Mouse (Mus musculus) midbrain, embryonic 11.5 days (tissue): ENCODE data around the gene Catsper1. TPM values are rescaled to one million over a fixed set of nuclear protein-coding genes. Genes with fewer than 3 reads are reported as not detected.

Experiments used
- ATAC-seq: fragments of 200-750 bp; cut with Nextera tagmentation; 2 replicates; pipeline ENCODE4 v1.8.0; 2017; ENCODE audit warnings: moderate TSS enrichment, moderate library complexity; ENCODE audit not compliant: low FRiP score
- DNase-seq: peaks from one replicate; pipeline ENCODE4 v3.0.0; 2015; ENCODE audit warnings: low spot score; ENCODE audit errors: missing footprints
- H3K27ac ChIP-seq: fragments of 300-500 bp; sonication (generic); 2 replicates; pipeline ENCODE4 v1.5.1; 2014; ENCODE audit warnings: low read depth, low read length
- H3K27me3 ChIP-seq: fragments of 300-500 bp; sonication (generic); 2 replicates; pipeline ENCODE4 v1.6.1; 2014; ENCODE audit warnings: mild to moderate bottlenecking, low read length, moderate library complexity, mixed read lengths; ENCODE audit not compliant: control insufficient read depth, insufficient read depth
- H3K36me3 ChIP-seq: fragments of 300-500 bp; sonication (generic); 2 replicates; pipeline ENCODE4 v1.6.1; 2014; ENCODE audit warnings: mild to moderate bottlenecking, low read length, moderate library complexity, mixed read lengths; ENCODE audit not compliant: control insufficient read depth, insufficient read depth
- H3K4me1 ChIP-seq: fragments of 300-500 bp; sonication (generic); 2 replicates; pipeline ENCODE4 v1.6.1; 2014; ENCODE audit warnings: low read length; ENCODE audit not compliant: control insufficient read depth, insufficient read depth
- H3K4me2 ChIP-seq: fragments of 300-500 bp; sonication (generic); 2 replicates; pipeline ENCODE4 v1.6.1; 2014; ENCODE audit warnings: mild to moderate bottlenecking, moderate library complexity
- H3K4me3 ChIP-seq: fragments of 300-500 bp; sonication (generic); 2 replicates; pipeline ENCODE4 v1.5.1; 2014; ENCODE audit warnings: low read depth, low read length
- H3K9ac ChIP-seq: fragments of 300-500 bp; sonication (generic); 2 replicates; pipeline ENCODE4 v1.6.1; 2014; ENCODE audit warnings: low read length
- H3K9me3 ChIP-seq: fragments of 300-500 bp; sonication (generic); 2 replicates; pipeline ENCODE4 v1.6.1; 2016; ENCODE audit warnings: low read length; ENCODE audit not compliant: control insufficient read depth
- WGBS: fragments of 180-500 bp; shearing (Covaris S2); extraction: QIAGEN DNeasy Blood & Tissue Kit; methylation state at CpG from one replicate; pipeline ENCODE4 v1.1.7; 2014; 5-methylcytosine and 5-hydroxymethylcytosine counted together
- polyA plus RNA-seq: library from polyadenylated mRNA; unstranded; fragments of >200 nt; fragmentation: Nextera tagmentation; extraction: Ambion mirVana; gene quantifications from 2 replicates; pipeline ENCODE4 v1.2.1, GENCODE M21; 2014

Catsper1 gene
- polyA plus RNA-seq, 1 experiment from 2014 or later: not detected

DNA sequence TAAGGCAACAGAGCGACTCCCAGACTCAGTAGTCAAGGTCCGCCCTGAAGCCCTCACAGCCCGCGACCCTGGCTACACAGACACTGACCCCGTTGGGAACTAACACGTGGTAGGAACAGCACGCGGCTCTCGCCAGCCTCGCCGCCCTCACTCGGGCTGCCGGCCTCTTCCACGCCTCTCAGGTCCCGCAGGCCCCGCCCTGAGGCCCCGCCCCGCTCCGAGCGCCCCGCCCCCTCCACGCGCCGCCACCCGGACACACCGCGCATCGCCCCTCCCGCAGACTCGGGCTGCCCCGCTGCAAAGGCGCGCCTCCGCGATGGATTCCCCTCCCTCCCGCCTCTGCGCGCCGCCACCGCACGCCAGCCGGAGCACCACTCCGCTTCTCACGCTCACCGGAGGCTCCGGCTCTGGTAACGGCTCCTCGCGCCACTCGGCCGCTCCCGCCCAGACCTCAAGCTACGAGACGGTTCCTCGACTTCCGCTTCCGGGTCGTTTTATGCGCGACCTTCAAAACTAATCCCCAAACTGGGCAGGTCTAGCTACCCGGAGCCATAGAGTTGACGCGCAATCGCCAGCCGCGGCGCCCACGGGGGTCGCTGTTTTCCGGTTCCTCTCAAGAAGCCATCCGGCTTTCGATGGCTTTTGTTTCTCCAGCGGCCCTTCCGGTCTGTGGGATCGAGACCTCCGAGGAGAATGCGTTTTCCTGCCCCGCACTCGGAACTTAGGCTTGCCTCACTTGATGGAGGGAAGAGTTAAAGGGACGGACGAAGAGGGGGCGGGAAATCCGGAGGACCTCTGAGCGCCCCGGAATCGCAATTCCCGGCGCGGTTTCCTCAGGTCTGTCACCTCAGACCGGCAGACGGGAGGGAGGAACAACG lies 30.9 kb downstream of the Catsper1 start, which contains the start of gene Eif1ad:
Gene Eif1ad (plus strand): TSS at position 567 of the 878 bp plus-strand sequence.
- DNase-seq (peak; percentile 100), ATAC-seq (peak; percentile 96)
- Histone ChIP-seq H3K9me3 (no peaks in the 10 kb centered on the region), H3K27me3 (no peaks in the 10 kb centered on the region), H3K4me2 (peak within 1 kb of the TSS; percentile 86), H3K27ac (peak within 1 kb of the TSS; percentile 69), H3K4me3 (peak within 1 kb of the TSS; percentile 93), H3K9ac (peak within 1 kb of the TSS; percentile 76), H3K4me1 (peaks cover 15% of the 10 kb centered on the region), H3K36me3 (peaks cover 20% of the 10 kb centered on the region; the same call in 1 of the 2 replicates)
- under 1% methylated on average over 87 of the region's 92 CpGs for WGBS

DNA sequence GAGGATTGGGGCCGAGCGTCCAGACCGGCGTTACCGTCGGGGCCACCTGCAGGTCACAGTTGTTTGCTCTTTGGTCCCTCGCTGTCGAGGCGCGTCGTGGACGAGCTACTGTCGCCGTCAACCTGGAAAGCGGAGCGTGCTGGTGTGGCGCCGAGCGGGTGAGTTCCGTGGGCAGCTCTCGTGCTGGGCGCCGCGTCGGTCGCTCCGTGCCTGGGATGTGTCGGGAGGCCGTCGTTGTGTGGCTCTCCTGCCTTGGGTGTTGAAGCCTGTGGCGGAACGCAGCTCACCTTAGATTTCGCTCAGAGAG lies 31.5 kb downstream of the Catsper1 start, which contains the start of gene Banf1:
Gene Banf1 (minus strand): TSS at position 116 of the 307 bp plus-strand sequence.
- Histone ChIP-seq H3K9me3 (no peaks in the 10 kb centered on the region), H3K27me3 (no peaks in the 10 kb centered on the region), H3K27ac (peak within 1 kb of the TSS; percentile 69), H3K4me3 (peak within 1 kb of the TSS; percentile 93), H3K4me2 (peak within 1 kb of the TSS; percentile 86), H3K4me1 (peaks cover 15% of the 10 kb centered on the region), H3K9ac (peak within 1 kb of the TSS; percentile 76), H3K36me3 (peaks cover 26% of the 10 kb centered on the region)
- under 1% methylated on average over 33 of the region's 33 CpGs for WGBS
- no peak for ATAC-seq
- no peak for DNase-seq

DNA sequence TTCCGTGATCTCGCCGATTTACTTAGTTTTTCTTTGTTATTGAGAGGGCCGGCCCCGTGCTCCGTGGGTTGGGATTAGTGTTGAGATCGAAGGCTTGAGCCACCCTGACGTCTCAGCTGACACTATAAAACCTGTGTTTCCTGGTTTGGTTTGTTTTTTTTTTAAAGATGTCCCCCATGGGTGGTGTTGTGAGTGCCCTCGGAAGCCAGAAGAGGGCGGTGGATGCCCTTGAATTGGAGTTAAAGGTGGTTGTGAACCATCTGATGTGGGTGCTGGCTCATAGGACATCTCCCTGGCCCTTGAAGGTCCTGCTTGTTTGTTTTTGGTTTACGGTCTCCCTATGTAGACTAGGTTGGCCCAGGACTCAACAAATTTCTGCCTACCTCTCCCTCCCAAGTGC lies 31.9 kb downstream of the Catsper1 start:
- H3K36me3 ChIP-seq: peaks cover 29% of the 10 kb centered on the region
- peak overlapping the region; percentile 86 for H3K4me2 ChIP-seq
- ATAC-seq: no peak
- H3K27ac ChIP-seq: peak overlapping the region; percentile 69; the same call in 1 of the 2 replicates
- no peaks in the 10 kb centered on the region for H3K9me3 ChIP-seq
- peak overlapping the region; percentile 93 for H3K4me3 ChIP-seq
- H3K27me3 ChIP-seq: no peaks in the 10 kb centered on the region
- H3K9ac ChIP-seq: peak overlapping the region; percentile 76
- DNase-seq: no peak
- peaks cover 15% of the 10 kb centered on the region for H3K4me1 ChIP-seq
- WGBS: 12% methylated on average over 11 of the region's 11 CpGs

DNA sequence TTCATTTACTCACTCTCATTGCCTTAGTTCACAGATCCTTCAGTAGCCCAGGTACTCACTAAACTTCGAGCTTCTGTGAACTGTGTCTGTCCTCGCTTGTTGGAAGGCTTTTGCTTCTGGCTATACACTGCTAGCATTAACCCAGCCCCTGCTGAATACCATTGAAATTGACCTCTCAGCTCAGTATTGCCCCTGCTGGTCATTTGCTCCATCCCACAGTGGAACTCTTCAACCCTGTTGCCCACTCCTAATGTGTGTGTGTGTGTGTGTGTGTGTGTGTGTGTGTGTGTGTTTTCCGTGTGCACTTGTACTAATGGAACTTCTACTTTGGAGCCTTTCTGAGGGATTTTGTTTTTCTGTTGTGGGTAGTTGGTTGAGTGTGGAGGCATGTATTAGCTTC lies 35.4 kb downstream of the Catsper1 start:
- 91% methylated on average over 3 of the region's 3 CpGs for WGBS

DNA sequence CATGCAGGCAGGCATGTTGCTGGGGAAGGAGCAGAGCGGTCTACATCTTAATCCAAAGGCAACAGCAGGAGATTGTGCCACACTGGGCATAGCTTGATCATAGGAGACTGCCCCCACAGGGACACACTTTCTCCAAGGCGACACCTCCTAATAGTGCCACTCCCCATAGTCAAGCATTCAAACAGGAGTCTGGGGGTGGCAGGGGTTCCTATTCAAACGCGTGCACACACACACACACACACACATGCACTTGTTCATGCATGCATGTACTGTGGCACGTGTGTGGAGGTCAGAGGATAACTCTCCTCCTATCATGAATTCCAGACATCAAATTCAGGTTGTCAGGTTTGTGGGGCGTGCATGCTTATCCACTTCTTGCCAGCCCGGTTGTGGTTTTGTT lies 37.2 kb downstream of the Catsper1 start:
- DNase-seq (no peak), ATAC-seq (no peak)
- H3K27me3 ChIP-seq: no peaks in the 10 kb centered on the region
- no peak overlapping the region for H3K9ac ChIP-seq
- H3K27ac ChIP-seq: no peak overlapping the region
- H3K4me1 ChIP-seq: peaks cover 7% of the 10 kb centered on the region
- H3K4me3 ChIP-seq: no peak overlapping the region
- no peak overlapping the region for H3K4me2 ChIP-seq
- no peaks in the 10 kb centered on the region for H3K9me3 ChIP-seq
- WGBS: 94% methylated on average over 7 of the region's 7 CpGs
- peaks cover 28% of the 10 kb centered on the region for H3K36me3 ChIP-seq

More for the DNA sequence above, 35.4 kb downstream of the Catsper1 start:
- no peak overlapping the region for H3K4me2 ChIP-seq
- ATAC-seq (no peak), DNase-seq (no peak)
- H3K9ac ChIP-seq: no peak overlapping the region
- no peak overlapping the region for H3K4me3 ChIP-seq
- H3K4me1 ChIP-seq: peaks cover 9% of the 10 kb centered on the region
- H3K27me3 ChIP-seq: no peaks in the 10 kb centered on the region
- H3K27ac ChIP-seq: no peak overlapping the region
- H3K36me3 ChIP-seq: peaks cover 26% of the 10 kb centered on the region
- H3K9me3 ChIP-seq: no peaks in the 10 kb centered on the region

DNA sequence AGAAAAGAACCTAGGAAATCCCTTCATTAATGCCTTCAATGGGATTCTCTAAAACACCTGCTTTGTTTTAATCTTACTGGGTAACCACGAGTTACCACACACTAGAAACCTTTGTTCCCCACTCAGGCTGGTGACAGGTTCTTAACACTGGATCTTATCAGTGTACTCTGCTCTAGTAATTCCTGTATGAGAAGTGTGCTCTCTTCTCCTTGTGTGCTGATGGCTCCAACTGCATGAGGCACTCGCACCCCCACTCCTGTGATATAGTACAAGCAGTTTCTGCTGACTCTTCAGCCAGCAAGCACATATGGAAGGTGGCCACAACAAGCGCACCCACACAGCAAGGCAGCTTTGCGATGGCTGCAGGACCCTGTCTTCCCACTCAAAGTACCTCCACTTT lies 38.6 kb downstream of the Catsper1 start:
- WGBS: 84% methylated on average over 4 of the region's 4 CpGs
- H3K27me3 ChIP-seq: no peaks in the 10 kb centered on the region
- DNase-seq: no peak
- no peak overlapping the region for H3K27ac ChIP-seq
- no peak overlapping the region for H3K4me2 ChIP-seq
- peaks cover 28% of the 10 kb centered on the region for H3K36me3 ChIP-seq
- no peak for ATAC-seq
- H3K9me3 ChIP-seq: no peaks in the 10 kb centered on the region
- H3K4me3 ChIP-seq: no peak overlapping the region
- H3K9ac ChIP-seq: no peak overlapping the region
- H3K4me1 ChIP-seq: no peaks in the 10 kb centered on the region

DNA sequence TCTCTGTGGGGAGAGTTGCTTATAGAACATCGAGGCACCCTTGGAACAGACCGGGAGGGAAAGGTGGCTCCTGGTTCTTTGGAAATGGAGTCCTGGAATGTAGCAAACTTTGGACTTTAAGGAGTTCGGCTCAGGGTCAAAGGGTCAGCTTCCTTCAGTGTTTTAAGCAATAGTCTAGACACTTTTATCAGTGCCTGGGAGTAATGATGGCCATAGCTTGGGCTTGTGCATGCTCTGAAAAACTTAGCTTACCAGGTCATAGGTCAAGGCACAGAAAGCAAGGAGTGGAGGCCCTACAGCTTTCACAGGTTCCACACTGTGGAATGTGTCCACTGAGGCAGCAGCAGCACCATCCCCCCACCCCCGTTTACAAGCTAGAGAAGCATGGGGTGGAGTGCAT lies 39.2 kb downstream of the Catsper1 start:
- ATAC-seq: no peak
- no peaks in the 10 kb centered on the region for H3K4me1 ChIP-seq
- H3K4me2 ChIP-seq: no peak overlapping the region
- no peak overlapping the region for H3K4me3 ChIP-seq
- H3K9me3 ChIP-seq: no peaks in the 10 kb centered on the region
- no peak overlapping the region for H3K9ac ChIP-seq
- WGBS: 84% methylated on average over 4 of the region's 4 CpGs
- H3K27ac ChIP-seq: no peak overlapping the region
- H3K36me3 ChIP-seq: peaks cover 34% of the 10 kb centered on the region
- H3K27me3 ChIP-seq: no peaks in the 10 kb centered on the region
- no peak for DNase-seq

DNA sequence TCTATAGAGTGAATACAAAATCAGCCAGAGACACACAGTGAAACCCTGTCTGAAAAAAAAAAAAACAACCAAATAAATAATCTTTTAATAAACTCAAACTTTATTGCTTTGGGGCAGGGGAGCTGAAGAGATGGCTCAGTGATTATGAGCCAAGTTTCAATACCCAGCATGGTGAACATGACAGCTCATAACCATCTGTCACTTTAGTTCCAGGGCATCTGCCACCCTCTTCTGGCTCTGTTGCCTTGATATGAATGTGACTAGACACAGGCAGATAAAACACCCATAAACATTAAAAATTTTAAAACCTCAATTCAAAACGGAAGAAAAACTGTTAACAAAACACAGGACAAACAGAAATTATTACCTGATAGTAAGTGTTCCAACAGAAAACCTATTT lies 41.9 kb downstream of the Catsper1 start:
- Histone ChIP-seq H3K36me3 (peaks cover 41% of the 10 kb centered on the region), H3K4me2 (no peak overlapping the region), H3K4me3 (no peak overlapping the region), H3K9me3 (no peaks in the 10 kb centered on the region), H3K4me1 (no peaks in the 10 kb centered on the region), H3K27ac (no peak overlapping the region), H3K9ac (no peak overlapping the region), H3K27me3 (no peaks in the 10 kb centered on the region)
- WGBS: 88% methylated on average over 1 of the region's 1 CpGs
- ATAC-seq: no peak
- DNase-seq: no peak

DNA sequence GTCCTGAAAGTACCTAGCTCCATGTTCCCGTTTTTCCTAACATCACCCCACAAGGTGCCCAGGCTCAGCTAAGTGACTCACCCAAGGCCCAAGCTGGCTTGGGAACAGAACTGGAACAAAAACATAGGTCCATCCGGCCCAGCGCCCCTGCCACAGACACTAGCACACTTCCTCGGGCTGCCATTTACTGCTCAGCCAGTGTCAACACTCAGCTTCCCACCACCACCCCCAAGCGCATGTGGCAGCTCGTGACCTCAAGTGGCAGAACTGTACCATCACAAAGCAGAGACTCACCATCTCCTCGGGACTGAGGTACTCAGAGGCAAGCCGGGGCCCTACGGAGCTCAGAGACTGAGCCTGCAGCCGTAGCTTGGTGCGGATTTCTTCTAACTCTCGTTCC lies 47.8 kb downstream of the Catsper1 start:
- no peak for DNase-seq
- Histone ChIP-seq H3K36me3 (peaks cover 55% of the 10 kb centered on the region), H3K4me1 (peaks cover 13% of the 10 kb centered on the region), H3K4me2 (no peak overlapping the region), H3K27ac (no peak overlapping the region), H3K9ac (no peak overlapping the region), H3K4me3 (no peak overlapping the region), H3K27me3 (no peaks in the 10 kb centered on the region), H3K9me3 (no peaks in the 10 kb centered on the region)
- no peak for ATAC-seq
- 94% methylated on average over 12 of the region's 12 CpGs for WGBS
